In the genomic region with DNA sequence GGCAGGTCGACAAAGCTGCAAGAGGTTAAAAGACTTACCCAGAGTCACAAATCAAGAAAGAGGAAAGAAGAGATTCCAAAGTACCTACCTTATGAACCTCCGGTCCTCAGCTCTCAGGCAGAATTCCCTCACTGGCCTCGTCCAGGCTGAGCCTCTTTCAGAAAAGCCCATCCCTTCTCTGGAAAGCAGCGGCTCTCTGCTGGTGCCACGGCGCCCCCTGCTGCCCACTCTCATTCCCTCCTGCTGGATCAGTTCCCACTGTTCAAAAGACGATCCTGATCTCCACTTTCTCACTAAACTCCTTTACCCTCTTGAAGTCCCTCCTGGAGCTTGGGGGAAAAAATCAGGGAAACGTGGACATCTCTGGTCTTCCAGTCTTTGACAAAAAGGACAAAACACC, we compare ENCODE assay signal across 9 mouse cellular contexts. TPM values are rescaled to one million over a fixed set of nuclear protein-coding genes. Genes with fewer than 3 reads are reported as not detected.
DNase-seq lines count a peak whose midpoint lies in the region; ATAC-seq and TF ChIP-seq lines count a peak whose summit lies in the region.
"Had no signal": no experiment of that assay in that cellular context is flagged by ENCODE, and none has a peak within 500 bp of the region (broad histone marks: within the 10 kb centered on the region; RNA-seq: fewer than 3 reads in every experiment).

No protein-coding gene starts in this region.

- peak; percentile 63 for ATAC-seq in lung, postnatal 0 days

- H3K9ac ChIP-seq in lung, postnatal 0 days (replicated peaks; ENCODE audit: low read depth) = no peak overlapping the region

- TF ChIP-seq CTCF in lung, postnatal 0 days (IDR thresholded peaks at IDR 0.05) = peak; percentile 91

- H3K4me1 ChIP-seq in lung, postnatal 0 days (ENCODE audit: insufficient read depth, low read depth, low read length) = no peaks in the 10 kb centered on the region

- 1% methylated on average over 7 of the region's 8 CpGs for WGBS in lung, postnatal 0 days

- no peak for TF ChIP-seq EP300 in lung, postnatal 0 days (IDR thresholded peaks at IDR 0.05)

- H3K9me3 ChIP-seq in lung, postnatal 0 days (ENCODE audit: low read length) = no peaks in the 10 kb centered on the region

- no peak overlapping the region for H3K4me3 ChIP-seq in lung, postnatal 0 days (ENCODE audit: low read depth, low read length)
- H3K4me3 ChIP-seq: erythroblast, embryonic 14.5 days had no signal

- H3K36me3 ChIP-seq in lung, postnatal 0 days (ENCODE audit: insufficient read depth, low read length) = no peaks in the 10 kb centered on the region

- no peak overlapping the region for H3K4me2 ChIP-seq in lung, postnatal 0 days (replicated peaks; ENCODE audit: low read depth, low read length)

- peaks cover 15% of the 10 kb centered on the region; the same call in 1 of the 2 replicates for H3K27me3 ChIP-seq in lung, postnatal 0 days (replicated peaks; ENCODE audit: insufficient read depth, low read length)

- H3K27ac ChIP-seq in lung, postnatal 0 days (ENCODE audit: low read length) = no peak overlapping the region

- DNase-seq in B cell, adult 2 months = peak; percentile 73 to 79
- DNase-seq in adrenal gland, adult (ENCODE audit: inconsistent age in 2 of 2, low spot score in 1 of 2) = peak; percentile 76 to 94
- DNase-seq in embryo, embryonic 9.5 days (ENCODE audit: extremely low spot score) = peak; percentile 85
- DNase-seq in heart, adult 8-10 months (ENCODE audit: low spot score) = peak; percentile 78
- peak; percentile 87 for DNase-seq in layer of hippocampus, adult 11-12 months (ENCODE audit: low spot score)
- DNase-seq in lung, postnatal 0 days (ENCODE audit: low spot score) = peak; percentile 87
- peak; percentile 78 for DNase-seq in right cerebral cortex, adult 18-20 months
- peak; percentile 66 for DNase-seq in urinary bladder, adult 2 months (ENCODE audit: low spot score)

RNA-seq across cellular contexts. Expression of a gene that starts 15.9 kb away (rescaled TPM):
- total RNA-seq in heart, adult 8-10 months (2022) = 1,000 to 10,000 TPM; 1,398 to 1,706 (median 1,515) TPM
- polyA plus RNA-seq in lung, postnatal 0 days (2015; fragmentation: Nextera tagmentation; extraction: Ambion mirVana) = 997 and 1,182 TPM in 2 replicates
- polyA plus RNA-seq in urinary bladder, adult 2 months (2012; rRNA removed) = 6,512 and 6,766 TPM in 2 replicates

RNA-seq across cellular contexts. Expression of a gene that starts 48.2 kb away (rescaled TPM):
- 1 to 10 TPM in 3 of 4 experiments, under 1 TPM in 1; 0.56 to 2.3 (median 1.4) TPM for total RNA-seq in heart, adult 8-10 months (2022)
- polyA plus RNA-seq in lung, postnatal 0 days (2015; fragmentation: Nextera tagmentation; extraction: Ambion mirVana) = 7.7 and 11.0 TPM in 2 replicates
- 12.8 and 13.4 TPM in 2 replicates for polyA plus RNA-seq in urinary bladder, adult 2 months (2012; rRNA removed)
